Comparison of ENCODE assay signal across 19 mouse cellular contexts in the genomic region with DNA sequence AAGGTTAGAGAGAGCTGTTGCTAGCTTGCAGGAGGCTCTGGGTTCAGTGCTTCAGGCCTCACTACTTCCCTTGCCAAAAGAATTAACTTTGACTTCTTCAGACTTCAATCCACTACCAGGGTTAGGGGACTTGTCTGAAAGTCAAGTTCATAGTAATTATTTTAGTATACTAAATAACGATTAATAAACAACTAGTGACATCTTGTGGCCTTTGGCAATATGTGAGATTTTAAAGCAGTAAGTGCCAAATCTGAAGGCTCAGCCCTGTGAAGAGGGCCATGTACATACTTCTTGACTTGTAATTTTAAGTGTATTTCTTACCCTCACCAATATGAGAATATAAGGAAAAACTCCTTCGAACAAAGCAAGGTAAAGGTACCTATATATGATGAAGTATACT.
A peak's percentile ranks its signal among the peaks of the same experiment; 100 is the strongest.
DNase-seq lines count a peak whose midpoint lies in the region; ATAC-seq and TF ChIP-seq lines count a peak whose summit lies in the region.
"Had no signal": no experiment of that assay in that cellular context is flagged by ENCODE, and none has a peak within 500 bp of the region (broad histone marks: within the 10 kb centered on the region; RNA-seq: fewer than 3 reads in every experiment).

No protein-coding gene starts in this region.

- H3K4me2 ChIP-seq in forebrain, embryonic 14.5 days (ENCODE audit: low read length) = no peak overlapping the region
- H3K4me2 ChIP-seq in forebrain, embryonic 15.5 days (replicated peaks) = no peak overlapping the region
- H3K4me2 ChIP-seq in kidney, embryonic 16.5 days (replicated peaks; ENCODE audit: low read depth, low read length) = no peak overlapping the region
- H3K4me2 ChIP-seq in midbrain, postnatal 0 days (ENCODE audit: low read depth, low read length, poor library complexity, severe bottlenecking) = no peak overlapping the region
- no peak overlapping the region for H3K4me2 ChIP-seq in midbrain, embryonic 16.5 days (ENCODE audit: low read length)
- H3K4me2 ChIP-seq: forebrain, embryonic 13.5 days; heart, embryonic 15.5 days; hindbrain, embryonic 15.5 days; midbrain, embryonic 12.5 days had no signal

- H3K4me3 ChIP-seq in forebrain, embryonic 14.5 days (ENCODE audit: low read depth, low read length) = no peak overlapping the region
- H3K4me3 ChIP-seq in forebrain, embryonic 15.5 days = no peak overlapping the region
- no peak overlapping the region for H3K4me3 ChIP-seq in kidney, embryonic 16.5 days (ENCODE audit: low read length)
- H3K4me3 ChIP-seq in midbrain, postnatal 0 days (ENCODE audit: low read depth, low read length) = no peak overlapping the region
- no peak overlapping the region for H3K4me3 ChIP-seq in midbrain, embryonic 16.5 days (ENCODE audit: low read depth, low read length)
- H3K4me3 ChIP-seq: forebrain, embryonic 13.5 days; heart, embryonic 15.5 days; hindbrain, embryonic 15.5 days; midbrain, embryonic 12.5 days had no signal

- no peaks in the 10 kb centered on the region for H3K9me3 ChIP-seq in forebrain, embryonic 14.5 days (replicated peaks; ENCODE audit: control insufficient read depth, low read length)
- H3K9me3 ChIP-seq in forebrain, embryonic 15.5 days = no peaks in the 10 kb centered on the region
- H3K9me3 ChIP-seq in kidney, embryonic 16.5 days (ENCODE audit: low read length) = no peaks in the 10 kb centered on the region
- no peaks in the 10 kb centered on the region for H3K9me3 ChIP-seq in midbrain, postnatal 0 days (ENCODE audit: low read length)
- no peaks in the 10 kb centered on the region for H3K9me3 ChIP-seq in midbrain, embryonic 16.5 days (replicated peaks; ENCODE audit: control insufficient read depth, low read length, poor library complexity, severe bottlenecking)
- H3K9me3 ChIP-seq: forebrain, embryonic 13.5 days; heart, embryonic 15.5 days; hindbrain, embryonic 15.5 days; midbrain, embryonic 12.5 days had no signal

- no peaks in the 10 kb centered on the region for H3K27me3 ChIP-seq in forebrain, embryonic 14.5 days (replicated peaks; ENCODE audit: control insufficient read depth, insufficient read depth, low read length)
- H3K27me3 ChIP-seq in forebrain, embryonic 15.5 days = no peaks in the 10 kb centered on the region
- H3K27me3 ChIP-seq in kidney, embryonic 16.5 days (ENCODE audit: insufficient read depth, low read length) = no peaks in the 10 kb centered on the region
- no peaks in the 10 kb centered on the region for H3K27me3 ChIP-seq in midbrain, postnatal 0 days (ENCODE audit: insufficient read depth, low read length)
- no peaks in the 10 kb centered on the region for H3K27me3 ChIP-seq in midbrain, embryonic 16.5 days (ENCODE audit: control insufficient read depth, insufficient read depth, low read depth, low read length)
- H3K27me3 ChIP-seq: forebrain, embryonic 13.5 days; heart, embryonic 15.5 days; hindbrain, embryonic 15.5 days; midbrain, embryonic 12.5 days had no signal

- no peak overlapping the region for H3K9ac ChIP-seq in forebrain, embryonic 14.5 days (ENCODE audit: low read length)
- no peak overlapping the region for H3K9ac ChIP-seq in forebrain, embryonic 15.5 days (replicated peaks)
- no peak overlapping the region for H3K9ac ChIP-seq in kidney, embryonic 16.5 days (replicated peaks; ENCODE audit: low read length)
- no peak overlapping the region for H3K9ac ChIP-seq in midbrain, postnatal 0 days (replicated peaks; ENCODE audit: low read length, poor library complexity, severe bottlenecking)
- H3K9ac ChIP-seq in midbrain, embryonic 16.5 days (ENCODE audit: low read depth, low read length) = no peak overlapping the region
- H3K9ac ChIP-seq: forebrain, embryonic 13.5 days; heart, embryonic 15.5 days; hindbrain, embryonic 15.5 days; midbrain, embryonic 12.5 days had no signal

- TF ChIP-seq CTCF in midbrain, postnatal 0 days (IDR thresholded peaks at IDR 0.05) = peak; percentile 59

- H3K27ac ChIP-seq in forebrain, embryonic 14.5 days (ENCODE audit: low read depth, low read length) = no peak overlapping the region
- no peak overlapping the region for H3K27ac ChIP-seq in forebrain, embryonic 15.5 days (replicated peaks)
- no peak overlapping the region for H3K27ac ChIP-seq in kidney, embryonic 16.5 days (ENCODE audit: low read length)
- no peak overlapping the region for H3K27ac ChIP-seq in midbrain, postnatal 0 days (ENCODE audit: low read depth, low read length)
- no peak overlapping the region for H3K27ac ChIP-seq in midbrain, embryonic 16.5 days (ENCODE audit: low read length)
- H3K27ac ChIP-seq: forebrain, embryonic 13.5 days; heart, embryonic 15.5 days; hindbrain, embryonic 15.5 days; macrophage; midbrain, embryonic 12.5 days had no signal

- peaks cover 9% of the 10 kb centered on the region; the same call in 1 of the 2 replicates for H3K36me3 ChIP-seq in forebrain, embryonic 14.5 days (ENCODE audit: control insufficient read depth, insufficient read depth, low read length)
- no peaks in the 10 kb centered on the region; the same call in 1 of the 2 replicates for H3K36me3 ChIP-seq in forebrain, embryonic 15.5 days
- no peaks in the 10 kb centered on the region for H3K36me3 ChIP-seq in kidney, embryonic 16.5 days (ENCODE audit: insufficient read depth, low read length)
- peaks cover 1% of the 10 kb centered on the region for H3K36me3 ChIP-seq in midbrain, postnatal 0 days (ENCODE audit: insufficient read depth, low read length)
- H3K36me3 ChIP-seq in midbrain, embryonic 16.5 days (ENCODE audit: control insufficient read depth, insufficient read depth, low read length) = peaks cover 3% of the 10 kb centered on the region; the same call in 1 of the 2 replicates
- H3K36me3 ChIP-seq: heart, embryonic 15.5 days had no signal

- no peak for ATAC-seq in forebrain, embryonic 14.5 days
- no peak for ATAC-seq in forebrain, embryonic 15.5 days (replicated peaks)
- no peak for ATAC-seq in kidney, embryonic 16.5 days (ENCODE audit: low FRiP score, low TSS enrichment)
- ATAC-seq in midbrain, postnatal 0 days (ENCODE audit: low FRiP score) = no peak
- no peak for ATAC-seq in midbrain, embryonic 16.5 days
- ATAC-seq: forebrain, embryonic 13.5 days; intestine, postnatal 0 days had no signal

- 98% methylated on average over 2 of the region's 2 CpGs for WGBS in forebrain, embryonic 14.5 days
- WGBS in forebrain, embryonic 15.5 days = 98% methylated on average over 2 of the region's 2 CpGs
- 87% methylated on average over 2 of the region's 2 CpGs for WGBS in kidney, embryonic 16.5 days
- 82% methylated on average over 2 of the region's 2 CpGs for WGBS in midbrain, postnatal 0 days
- WGBS in midbrain, embryonic 16.5 days = 87% methylated on average over 2 of the region's 2 CpGs

- H3K4me1 ChIP-seq in forebrain, embryonic 14.5 days (ENCODE audit: control insufficient read depth, insufficient read depth, low read length) = no peaks in the 10 kb centered on the region
- no peaks in the 10 kb centered on the region for H3K4me1 ChIP-seq in forebrain, embryonic 15.5 days
- no peaks in the 10 kb centered on the region for H3K4me1 ChIP-seq in kidney, embryonic 16.5 days (ENCODE audit: insufficient read depth, low read length)
- H3K4me1 ChIP-seq in midbrain, postnatal 0 days (ENCODE audit: insufficient read depth, low read length) = no peaks in the 10 kb centered on the region
- H3K4me1 ChIP-seq in midbrain, embryonic 16.5 days (ENCODE audit: control insufficient read depth, insufficient read depth, low read length) = no peaks in the 10 kb centered on the region
- H3K4me1 ChIP-seq: forebrain, embryonic 13.5 days; heart, embryonic 15.5 days; hindbrain, embryonic 15.5 days had no signal

- peak; percentile 47 for DNase-seq in forebrain, embryonic 14.5 days (ENCODE audit: low spot score)
- DNase-seq in kidney, adult 9 months = peak; percentile 17
- DNase-seq in midbrain, postnatal 0 days (ENCODE audit: low spot score) = peak; percentile 68
- no peak for DNase-seq in adrenal gland, adult 2 months
- DNase-seq in embryo, embryonic 9.5 days (ENCODE audit: extremely low spot score) = no peak
- DNase-seq: cerebellum, adult 9-11 months; kidney, postnatal 25 days; layer of hippocampus, adult 9-11 months; right cerebral cortex, postnatal 25 days; thymus, postnatal 4 days had no signal

Comparison
In these comparisons a context has a peak if more than half of its experiments do, and no peak if none do; other contexts are left out.
1. DNase-seq: peak in forebrain, embryonic 14.5 days (single experiment), kidney, adult 9 months (single experiment) and midbrain, postnatal 0 days (single experiment); none in adrenal gland, adult 2 months (single experiment) and embryo, embryonic 9.5 days (single experiment).